Mouse (Mus musculus) granulocyte monocyte progenitor cell, adult 5-6 weeks (primary cell): ENCODE measurements around the gene Isl1. TPM values are rescaled to one million over a fixed set of nuclear protein-coding genes. Genes with fewer than 3 reads are reported as not detected.

Experiments
- ATAC-seq: replicated peaks from 2 replicates; pipeline ENCODE4 v1.8.0; 2016; ENCODE audit warnings: mild to moderate bottlenecking, moderate TSS enrichment, inconsistent platforms; ENCODE audit not compliant: poor library complexity, severe bottlenecking
- total RNA-seq, 2 experiments: library from RNA; stranded (forward) in 1 of 2; stranded (reverse) in 1 of 2; fragments of 200-712, 200-1000 nt in 1 of 2; fragments of >200 nt in 1 of 2; fragmentation: Nextera tagmentation in 1 of 2; gene quantifications; 2 replicates each; pipeline ENCODE4 v1.2.3; 2014 to 2017

Isl1 gene
- total RNA-seq (2014; fragmentation: Nextera tagmentation), result not detected in 2 replicates
- total RNA-seq (2017), result not detected in 2 replicates

GRCm38 (mm10) chr13:116309584-116310462 is at the start of gene Isl1:
Gene Isl1, minus strand, starts transcription at chr13:116309689.
- ATAC-seq, result peak; percentile 86

- ATAC-seq, result no peak
These were observed 26.3 kb upstream of the Isl1 start for GRCm38 (mm10) chr13:116335763-116336162.

DNA sequence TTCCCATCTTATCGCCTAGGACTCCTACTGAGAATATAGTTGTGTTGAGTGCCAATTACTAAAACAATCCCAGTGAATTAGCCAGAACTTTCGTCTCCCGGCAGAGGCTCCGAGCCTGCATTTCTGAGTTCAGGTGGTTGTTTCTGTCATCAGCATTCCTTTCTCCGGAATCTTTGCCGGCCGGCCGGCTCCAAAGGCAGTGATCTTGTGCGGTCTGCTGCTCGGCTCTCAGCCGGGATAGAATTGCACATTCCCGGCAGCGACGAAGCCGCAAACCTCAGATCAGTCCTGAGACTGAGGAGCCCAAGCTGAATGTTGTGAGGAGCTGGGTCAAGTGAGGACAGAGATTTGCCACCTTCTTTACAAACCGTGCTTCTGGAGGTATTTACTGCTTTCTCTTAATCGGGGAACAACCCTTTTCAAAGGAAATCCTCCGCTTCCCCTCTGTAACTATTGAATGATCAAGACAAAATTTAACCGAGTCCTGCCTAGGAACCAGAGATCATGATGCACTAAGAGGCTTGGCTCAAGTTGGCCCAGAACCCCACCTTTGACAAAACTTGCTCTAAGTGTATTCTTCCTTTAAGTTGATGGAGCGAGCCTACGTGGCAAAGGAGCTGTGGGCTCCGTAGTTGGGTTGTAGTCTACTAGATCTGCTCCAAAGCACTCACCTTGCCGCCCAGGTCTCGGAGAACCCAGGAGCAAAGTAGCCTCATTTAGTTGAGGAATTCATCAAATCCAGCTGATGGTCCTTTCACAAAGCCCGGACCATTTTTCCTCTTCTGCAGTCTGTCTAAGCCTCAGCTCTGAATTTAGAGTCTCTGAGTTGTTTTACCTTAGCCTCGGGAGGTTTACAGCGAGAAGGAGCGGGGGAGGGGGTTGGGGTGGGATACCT is 4.4 kb upstream of the Isl1 start:
- no peak for ATAC-seq

- ATAC-seq, result no peak
These were observed 2.6 kb upstream of the Isl1 start for GRCm38 (mm10) chr13:116311871-116312720.

GRCm38 (mm10) chr13:116311011-116311410 is 1.5 kb upstream of the Isl1 start:
- no peak for ATAC-seq

GRCm38 (mm10) chr13:116310463-116310765 is 925 bp upstream of the Isl1 start:
- ATAC-seq, result no peak

DNA sequence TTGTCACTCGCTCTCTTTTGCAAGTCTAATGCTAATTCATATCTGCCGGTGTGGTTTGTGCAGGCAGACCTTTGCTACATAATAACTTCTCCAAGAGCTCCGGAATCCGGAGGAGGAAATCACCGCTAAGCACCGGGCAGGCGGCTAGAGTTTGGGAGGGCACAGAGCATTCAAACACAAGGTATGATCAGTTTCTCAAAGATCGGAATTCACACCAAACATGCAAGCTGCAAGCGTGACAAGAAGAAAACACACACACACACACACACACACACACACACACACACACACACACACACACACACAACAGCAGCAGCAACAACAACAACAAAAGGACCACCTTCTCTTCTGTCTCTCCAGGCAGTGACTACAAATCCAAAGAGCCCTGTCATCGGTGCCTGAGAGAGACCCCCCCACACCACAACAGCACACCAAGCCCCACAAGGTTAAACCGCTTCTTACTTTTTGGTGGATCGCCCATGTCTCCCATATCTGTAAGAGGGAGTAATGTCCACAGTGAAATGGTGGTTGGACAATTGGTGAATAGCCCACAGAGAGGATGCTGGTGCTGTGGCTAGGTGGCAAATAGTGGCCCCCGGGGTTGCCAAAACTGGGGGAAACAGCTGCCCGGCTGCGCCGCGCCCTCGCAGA is 431 bp downstream of the Isl1 start:
- ATAC-seq, result no peak

DNA sequence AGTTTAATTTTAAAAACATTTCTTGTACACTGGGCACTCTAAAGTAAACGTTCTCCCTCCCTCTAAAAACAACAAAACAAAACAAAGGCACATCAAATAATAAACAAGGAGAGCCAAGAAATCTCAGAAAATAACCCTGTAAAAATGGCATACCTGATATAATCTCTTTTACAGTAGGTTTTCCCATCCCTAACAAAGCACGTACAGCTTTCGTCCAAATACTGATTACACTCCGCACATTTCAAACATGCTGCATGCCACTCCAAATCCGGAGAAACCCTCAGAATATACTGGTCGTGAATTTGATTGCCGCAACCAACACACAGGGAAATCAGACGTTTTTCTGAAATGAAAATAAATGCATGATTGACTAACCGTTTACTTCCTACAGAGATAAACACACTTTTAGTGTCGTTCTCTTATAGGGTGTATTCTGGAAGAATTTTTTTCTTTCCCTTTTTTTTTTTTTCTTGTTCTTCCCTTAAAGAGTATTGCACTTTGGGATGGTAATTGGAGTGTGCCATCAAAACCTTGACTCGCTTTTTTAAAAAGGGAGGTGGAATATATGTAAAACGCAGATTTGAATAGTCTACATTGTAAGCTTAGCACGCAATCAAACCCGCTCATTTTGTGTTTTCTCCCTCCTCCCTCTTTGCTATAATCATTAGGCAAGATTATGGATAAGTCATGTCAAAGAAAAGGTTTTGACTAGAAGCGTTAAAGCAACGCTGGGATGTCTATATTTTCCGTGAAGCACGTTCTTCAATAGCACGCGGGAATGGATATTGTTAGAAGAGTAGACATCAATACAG is 1.2 kb downstream of the Isl1 start:
- ATAC-seq, result no peak

DNA sequence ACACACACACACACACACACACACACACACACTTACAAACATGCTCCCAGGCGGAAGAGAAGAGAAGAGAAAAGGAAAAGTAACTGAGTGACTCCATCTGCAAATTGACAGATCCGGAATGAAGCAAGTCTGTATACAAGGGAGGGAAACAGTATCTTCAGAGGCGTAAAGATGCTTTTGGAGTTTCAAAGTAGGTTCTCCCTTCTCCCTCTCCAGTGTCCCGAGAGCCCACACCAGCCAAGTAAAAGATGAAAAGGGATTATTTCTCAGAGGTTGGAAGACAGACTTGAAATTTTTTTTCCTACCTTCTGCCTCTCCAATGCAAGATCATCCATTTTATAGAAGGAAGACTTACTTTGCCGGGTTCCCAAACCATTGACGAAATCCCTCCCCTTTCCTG is 2.9 kb downstream of the Isl1 start:
- ATAC-seq, result no peak

DNA sequence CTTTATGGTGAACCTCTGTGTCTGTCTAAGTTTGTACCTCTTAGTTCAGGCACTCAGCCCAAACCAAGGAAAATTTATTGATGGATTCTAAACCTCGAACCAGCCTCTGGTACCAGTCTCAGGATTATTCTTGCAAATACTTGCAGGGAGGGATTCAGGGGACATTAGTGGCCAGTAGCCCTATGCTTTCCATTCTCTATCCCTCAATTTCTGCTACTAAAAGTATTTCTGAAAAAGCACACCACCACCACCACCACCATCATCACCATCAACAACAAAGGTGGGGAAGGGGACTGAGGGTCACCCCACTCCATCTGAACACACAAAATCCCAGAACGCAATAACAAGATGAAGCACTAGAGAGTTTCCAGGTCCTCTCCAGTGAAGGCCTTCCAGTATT is 3.8 kb downstream of the Isl1 start:
- ATAC-seq, result no peak

DNA sequence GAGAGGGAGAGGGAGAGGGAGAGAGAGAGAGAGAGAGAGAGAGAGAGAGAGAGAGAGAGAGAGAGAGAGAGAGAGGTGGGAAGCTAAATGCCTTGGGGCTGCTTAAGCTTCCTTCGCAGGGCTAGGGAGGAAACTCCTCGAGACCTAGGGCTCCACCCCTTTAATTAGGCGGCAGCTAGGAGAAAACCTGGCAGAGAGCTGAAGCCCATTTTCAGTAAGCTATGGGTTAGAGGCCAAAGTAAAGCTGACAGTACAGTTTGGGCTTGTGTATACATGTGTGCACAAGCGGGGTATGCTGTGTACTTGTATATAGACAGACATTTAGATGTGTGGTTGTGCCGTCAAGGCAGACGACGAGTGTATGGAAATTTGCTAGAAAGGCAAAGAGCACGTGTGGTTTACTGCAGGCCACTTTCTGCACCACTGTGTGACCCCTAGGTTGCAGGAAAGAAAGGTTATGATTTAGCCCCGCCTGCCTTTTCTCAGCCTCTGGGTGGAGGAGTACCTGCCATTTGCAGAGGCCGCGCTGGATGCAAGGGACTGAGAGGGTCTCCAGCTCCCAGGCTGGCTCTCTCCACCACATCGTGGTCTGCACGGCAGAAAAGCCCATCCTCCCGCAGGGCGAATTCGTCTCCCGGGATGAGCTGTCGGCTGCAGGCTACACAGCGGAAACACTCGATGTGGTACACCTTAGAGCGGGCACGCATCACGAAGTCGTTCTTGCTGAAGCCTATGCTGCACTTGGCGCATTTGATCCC is 4.6 kb downstream of the Isl1 start:
- no peak for ATAC-seq

DNA sequence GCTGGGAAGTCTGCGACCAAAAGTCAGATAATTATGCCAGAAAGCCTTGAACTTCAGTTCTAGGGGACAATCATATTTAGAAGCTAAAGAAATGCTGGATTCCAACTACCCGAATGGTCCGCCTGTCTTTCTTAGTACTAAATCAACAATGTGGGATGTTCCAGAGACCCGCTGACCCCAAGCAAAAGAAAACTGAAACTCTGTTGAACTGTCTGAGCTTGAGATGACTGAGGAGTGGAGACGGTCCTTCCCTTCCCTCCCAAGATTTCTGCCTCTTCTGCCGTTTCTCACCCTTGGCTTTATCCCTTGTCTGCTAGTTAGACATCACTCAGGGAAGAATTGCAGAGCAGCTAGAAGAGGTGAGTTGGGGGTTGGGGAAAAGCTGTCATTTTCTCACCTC is 5.7 kb downstream of the Isl1 start:
- no peak for ATAC-seq

DNA sequence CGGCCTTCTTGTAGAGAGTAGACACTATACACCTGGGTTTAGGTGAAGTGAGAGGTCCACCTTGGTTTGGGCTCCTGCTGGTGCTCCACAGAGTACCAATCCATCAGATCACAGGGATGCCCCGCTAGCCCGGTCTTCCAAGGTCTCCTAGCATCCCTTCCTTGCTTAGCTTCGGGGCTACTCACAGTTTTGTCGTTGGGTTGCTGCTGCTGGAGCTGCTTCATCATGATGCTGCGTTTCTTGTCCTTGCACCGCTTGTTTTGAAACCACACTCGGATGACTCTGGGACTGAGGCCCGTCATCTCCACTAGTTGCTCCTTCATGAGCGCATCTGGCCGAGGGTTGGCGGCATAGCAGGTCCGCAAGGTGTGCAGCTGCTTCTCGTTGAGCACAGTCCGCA is 6.6 kb downstream of the Isl1 start:
- no peak for ATAC-seq

- ATAC-seq, result no peak
These were observed 7.8 kb downstream of the Isl1 start for GRCm38 (mm10) chr13:116301706-116302105.

DNA sequence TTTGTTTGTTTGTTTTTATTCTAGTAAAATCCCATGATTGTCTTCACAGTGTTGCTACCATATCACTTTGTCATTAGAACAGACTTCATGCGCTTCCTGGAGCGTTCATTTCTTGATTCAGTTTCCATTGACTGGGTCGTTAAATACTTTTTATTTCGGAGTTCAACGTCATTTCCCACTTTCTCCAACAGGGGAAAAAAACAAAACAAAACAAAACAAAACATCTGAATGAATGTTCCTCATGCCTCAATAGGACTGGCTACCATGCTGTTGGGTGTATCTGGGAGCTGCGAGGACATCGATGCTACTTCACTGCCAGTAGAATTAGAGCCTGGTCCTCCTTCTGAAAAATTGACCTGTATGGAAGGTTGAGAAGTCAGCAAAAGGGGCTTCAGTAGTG is 10.2 kb downstream of the Isl1 start:
- ATAC-seq, result no peak

GRCm38 (mm10) chr13:116298641-116299170 is 10.8 kb downstream of the Isl1 start:
- ATAC-seq, result no peak

DNA sequence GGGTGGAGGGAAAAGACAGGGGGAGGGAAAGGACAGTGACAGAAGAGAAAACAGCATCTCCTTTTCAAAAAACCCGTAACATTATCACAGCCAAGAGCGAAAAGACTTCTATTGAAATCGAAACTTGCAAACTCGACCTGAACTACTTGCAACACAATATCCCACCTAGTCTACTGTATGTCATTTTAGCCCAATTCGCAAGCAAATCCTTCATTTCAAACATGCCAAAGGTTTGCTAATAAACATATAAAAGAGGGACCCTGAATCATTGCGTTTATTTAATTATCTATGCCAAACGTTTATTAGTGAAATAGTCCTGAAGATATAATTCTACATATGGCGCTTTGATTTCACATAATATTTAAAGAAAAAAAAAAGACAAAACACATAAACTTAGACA is 11.5 kb downstream of the Isl1 start:
- no peak for ATAC-seq
